Mouse (Mus musculus): ENCODE data around the gene Ngrn. TPM values are rescaled to one million over a fixed set of nuclear protein-coding genes. Genes with fewer than 3 reads are reported as not detected.

Gene Ngrn
- total RNA-seq, 2 experiments from 2014 or later, result 38.7 to 47.4 TPM

- DNase-seq, result no peak
These were observed 46.8 kb downstream of the Ngrn start for GRCm38 (mm10) chr7:80307766-80308165.

- no peak for DNase-seq
These were observed 49.8 kb downstream of the Ngrn start for GRCm38 (mm10) chr7:80310771-80311170.

Other genes starting within 250 kb of the Ngrn start
- gene Zfp710, start 236.4 kb upstream of the Ngrn start, total RNA-seq (2021), result 10 to 100 TPM; 18.7 to 26.9 TPM
- gene Idh2, start 145.8 kb upstream of the Ngrn start, total RNA-seq (2021), result 100 to 1,000 TPM; 386 to 496 TPM
- gene Sema4b, start 74.4 kb upstream of the Ngrn start, total RNA-seq (2021), result 10 to 100 TPM; 39.0 to 44.3 TPM
- gene Cib1, start 28.4 kb upstream of the Ngrn start, total RNA-seq (2021), result 10 to 100 TPM; 50.6 to 54.9 TPM
- 1 to 10 TPM; 3.0 to 3.9 TPM for gene Gdpgp1, start 28.4 kb upstream of the Ngrn start, total RNA-seq (2021)
- 1 to 10 TPM; 1.1 to 1.8 TPM for gene Ttll13, start 14.8 kb upstream of the Ngrn start, total RNA-seq (2021)
- gene Vps33b, start 8.4 kb downstream of the Ngrn start, total RNA-seq (2021), result 10 to 100 TPM; 14.5 to 18.3 TPM
- 10 to 100 TPM; 38.9 to 43.4 TPM for gene Prc1, start 33.2 kb downstream of the Ngrn start, total RNA-seq (2021)
- gene Rccd1, start 63.2 kb downstream of the Ngrn start, total RNA-seq (2021), result 10 to 100 TPM in 1 of 2 experiments, 1 to 10 TPM in 1; 8.4 to 13.8 TPM
- gene Unc45a, start 79.8 kb downstream of the Ngrn start, total RNA-seq (2021), result 10 to 100 TPM; 40.8 to 44.6 TPM
- gene Hddc3, start 81.9 kb downstream of the Ngrn start, total RNA-seq (2021), result 10 to 100 TPM; 45.3 to 54.8 TPM
- 10 to 100 TPM; 56.2 to 93.5 TPM for gene Man2a2, start 110.2 kb downstream of the Ngrn start, total RNA-seq (2021)
- 10 to 100 TPM; 13.2 to 17.1 TPM for gene Fes, start 126.7 kb downstream of the Ngrn start, total RNA-seq (2021)
- 100 to 1,000 TPM; 113 to 129 TPM for gene Furin, start 144.2 kb downstream of the Ngrn start, total RNA-seq (2021)